Mouse (Mus musculus): ENCODE results near the gene Ang2.

DNA sequence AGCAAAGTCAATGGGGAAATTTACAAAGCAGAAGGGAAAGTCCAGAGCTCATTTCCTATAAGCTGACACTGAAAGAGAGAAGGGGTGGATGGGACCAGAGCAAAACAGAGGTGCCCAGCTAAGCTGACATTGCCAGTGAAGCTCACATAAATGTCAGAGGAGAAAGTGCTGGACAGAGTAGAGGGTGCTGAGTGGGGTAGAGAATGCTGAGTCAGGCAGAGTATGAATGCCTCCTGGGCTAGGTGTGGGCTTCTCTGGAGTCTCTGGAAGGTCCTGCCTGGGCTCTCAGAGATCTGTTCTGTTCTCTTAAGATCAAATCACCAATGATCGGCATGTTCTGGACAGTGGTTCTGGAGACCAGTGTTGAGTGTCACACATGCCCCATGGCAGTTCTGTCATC is 33.5 kb downstream of the Ang2 start:
- TF ChIP-seq POLR2A (IDR thresholded peaks at IDR 0.05; ENCODE audit: low read depth, low read length) (no peak), CTCF (IDR thresholded peaks at IDR 0.05; ENCODE audit: extremely low read depth, insufficient read depth, insufficient read length, insufficient replicate concordance) (no peak)

Data from spleen, adult 2 months (tissue).